Mouse (Mus musculus) mature B cell (primary cell): ENCODE data around the gene Hoxd8.

ENCODE experiments used
- in situ Hi-C: fragments of 300-500 bp; cut with MboI; formaldehyde crosslinking; loops from 2 replicates; pipeline ENCODE4 v1.14.3; 2019

Gene Hoxd8

DNA sequence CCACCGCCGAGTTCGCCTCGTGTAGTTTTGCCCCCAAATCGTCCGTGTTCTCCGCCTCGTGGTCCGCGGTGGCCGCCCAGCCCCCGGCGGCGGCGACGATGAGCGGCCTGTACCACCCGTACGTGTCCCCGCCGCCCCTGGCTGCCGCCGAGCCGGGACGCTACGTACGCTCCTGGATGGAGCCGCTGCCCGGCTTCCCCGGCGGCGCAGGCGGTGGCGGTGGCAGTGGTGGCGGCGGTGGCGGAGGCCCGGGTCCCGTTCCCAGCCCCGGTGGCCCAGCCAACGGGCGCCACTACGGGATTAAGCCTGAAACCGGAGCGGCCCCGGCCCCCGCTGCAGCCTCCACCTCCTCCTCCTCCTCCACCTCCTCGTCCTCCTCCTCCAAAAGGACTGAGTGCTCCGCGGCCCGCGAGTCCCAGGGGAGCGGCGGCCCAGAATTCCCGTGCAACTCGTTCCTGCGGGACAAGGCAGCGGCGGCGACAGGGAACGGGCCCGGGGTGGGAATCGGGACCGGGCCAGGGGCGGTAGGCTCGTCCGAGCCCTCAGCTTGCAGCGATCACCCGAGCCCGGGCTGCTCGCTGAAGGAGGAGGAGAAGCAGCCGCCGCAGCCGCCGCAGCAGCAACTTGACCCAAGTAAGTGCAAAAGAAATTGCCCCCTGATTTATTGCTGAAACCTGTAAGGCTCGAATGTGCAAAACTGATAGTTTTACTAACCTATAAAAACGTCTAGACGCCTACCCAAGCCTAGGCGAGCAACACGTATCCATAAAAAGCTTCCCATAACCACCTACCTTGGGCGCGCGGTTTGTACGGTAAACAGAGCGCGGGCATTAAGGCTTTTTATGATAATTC lies 6.0 kb upstream of the Hoxd8 start:
- in situ Hi-C loops: no loop called here

GRCm38 (mm10) chr2:74699053-74699430 lies 5.4 kb upstream of the Hoxd8 start:
- in situ Hi-C loops: no loop called here

GRCm38 (mm10) chr2:74699664-74700545 lies 4.5 kb upstream of the Hoxd8 start:
- in situ Hi-C loops: loop anchor here (25.0 kb wide), 1 partner anchor 887 kb away; no protein-coding TSS in a partner anchor

DNA sequence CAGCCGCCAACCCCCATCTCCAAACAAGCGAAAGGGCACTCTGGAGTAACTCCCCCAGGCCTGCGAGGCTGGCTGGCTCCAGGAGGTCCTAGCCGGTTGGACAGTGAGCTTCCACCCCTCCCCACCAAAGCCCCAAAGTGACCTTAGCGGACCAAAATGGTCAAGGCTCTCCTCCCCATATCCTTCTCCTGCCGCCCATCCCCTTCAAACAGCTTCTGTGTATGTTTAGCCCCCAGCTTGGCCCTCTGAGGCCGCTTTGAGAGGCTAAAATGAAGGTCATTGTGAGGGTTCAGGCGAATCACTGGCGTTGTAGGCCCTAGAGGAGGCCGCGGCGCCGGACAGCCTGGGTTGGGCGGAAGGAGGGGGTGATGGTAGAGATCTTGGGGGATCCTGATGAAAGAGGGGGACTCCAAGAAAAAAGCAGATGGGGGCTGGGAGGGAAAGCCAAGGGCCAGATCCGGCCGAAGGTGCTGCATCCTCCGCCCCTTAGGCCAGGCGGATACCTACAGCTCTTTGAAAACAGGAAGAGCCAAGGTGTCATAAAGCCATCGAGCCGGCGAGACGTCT lies 3.8 kb upstream of the Hoxd8 start:
- in situ Hi-C loops: loop anchor here (25.0 kb wide), 1 partner anchor 887 kb away; no protein-coding TSS in a partner anchor

DNA sequence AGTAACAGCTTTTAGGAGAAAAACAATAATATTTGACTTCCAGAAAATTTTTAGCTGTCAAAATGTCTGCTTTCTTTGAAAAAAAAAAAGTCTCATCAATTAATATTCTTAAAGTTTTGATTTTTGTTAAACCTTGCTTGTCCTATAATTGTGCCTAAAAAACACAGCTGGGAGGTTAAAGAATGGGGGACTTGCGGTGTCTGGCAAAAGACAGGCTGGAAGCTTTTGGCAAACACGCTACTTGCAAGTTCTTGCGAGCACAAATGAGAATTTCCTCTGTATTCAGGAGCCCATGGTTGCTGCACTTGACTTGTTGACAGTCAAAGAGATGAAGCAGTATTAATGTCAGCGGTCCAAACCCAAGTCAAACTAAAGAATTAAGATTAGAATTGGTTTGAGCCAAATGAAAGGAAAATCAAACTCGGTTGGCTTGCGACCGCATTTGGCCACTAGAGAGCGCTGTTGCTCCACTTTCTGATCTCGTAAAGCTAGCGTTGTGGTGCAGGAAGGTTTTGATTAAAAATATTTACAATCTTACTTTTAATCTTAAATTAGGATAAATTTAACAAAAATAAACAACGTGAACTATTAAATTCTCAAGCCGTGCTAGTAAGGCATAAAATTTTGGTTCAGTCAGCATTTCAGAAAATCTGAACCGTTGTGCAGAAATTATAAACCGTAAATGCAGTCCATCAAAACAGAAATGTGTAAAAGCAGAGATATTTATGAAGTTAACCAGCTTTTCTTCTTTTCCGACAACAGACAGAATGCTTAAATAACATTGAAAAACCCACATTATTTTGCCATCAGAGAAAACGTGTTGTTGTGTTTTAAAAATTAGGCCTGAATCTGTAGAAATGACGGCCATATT lies 2.2 kb upstream of the Hoxd8 start:
- in situ Hi-C loops: loop anchor here (25.0 kb wide), 1 partner anchor 885 kb away; no protein-coding TSS in a partner anchor

DNA sequence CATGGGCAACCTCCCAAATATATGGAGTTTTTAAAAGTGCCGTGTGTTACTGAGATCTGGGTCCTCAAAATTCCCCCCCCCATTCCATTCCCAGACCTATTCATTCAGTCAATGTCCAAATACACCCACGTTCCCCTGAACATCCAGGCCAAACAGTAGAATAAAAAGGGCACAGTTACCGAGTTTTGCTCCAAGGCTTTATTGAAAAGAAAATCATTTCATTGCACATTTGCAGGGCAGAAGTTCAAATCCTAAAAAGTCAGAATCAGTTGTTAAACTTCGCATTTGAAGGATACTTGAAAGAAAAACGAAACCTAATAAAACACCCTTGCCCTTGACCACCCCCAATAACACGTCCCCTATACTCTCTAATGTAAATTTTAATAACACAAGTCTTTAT lies 1.6 kb upstream of the Hoxd8 start:
- in situ Hi-C loops: loop anchor here (25.0 kb wide), 1 partner anchor 884 kb away; no protein-coding TSS in a partner anchor

DNA sequence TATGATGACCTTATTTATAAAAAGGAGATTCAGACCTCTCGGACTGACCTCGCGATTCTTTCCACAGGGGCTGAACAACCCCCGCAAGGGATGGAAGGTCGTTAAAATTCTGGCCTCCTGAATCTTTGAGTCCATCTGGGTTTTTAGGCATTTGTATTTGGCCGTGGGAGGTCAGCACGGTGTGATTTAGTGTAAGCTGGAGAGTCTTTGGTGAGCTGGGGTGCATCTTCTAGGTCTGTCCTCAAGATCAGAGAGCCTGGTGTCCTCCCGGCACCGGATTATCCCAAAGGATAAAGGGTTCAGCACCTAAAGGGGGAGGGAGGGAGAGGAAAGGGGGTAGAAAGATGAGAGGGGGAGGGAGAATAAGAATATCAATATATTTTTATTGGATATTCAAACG lies 1.1 kb upstream of the Hoxd8 start:
- in situ Hi-C loops: loop anchor here (25.0 kb wide), 1 partner anchor 884 kb away; no protein-coding TSS in a partner anchor

GRCm38 (mm10) chr2:74703720-74704392 lies 559 bp upstream of the Hoxd8 start:
- in situ Hi-C loops: loop anchor here (25.0 kb wide), 1 partner anchor 883 kb away; no protein-coding TSS in a partner anchor

DNA sequence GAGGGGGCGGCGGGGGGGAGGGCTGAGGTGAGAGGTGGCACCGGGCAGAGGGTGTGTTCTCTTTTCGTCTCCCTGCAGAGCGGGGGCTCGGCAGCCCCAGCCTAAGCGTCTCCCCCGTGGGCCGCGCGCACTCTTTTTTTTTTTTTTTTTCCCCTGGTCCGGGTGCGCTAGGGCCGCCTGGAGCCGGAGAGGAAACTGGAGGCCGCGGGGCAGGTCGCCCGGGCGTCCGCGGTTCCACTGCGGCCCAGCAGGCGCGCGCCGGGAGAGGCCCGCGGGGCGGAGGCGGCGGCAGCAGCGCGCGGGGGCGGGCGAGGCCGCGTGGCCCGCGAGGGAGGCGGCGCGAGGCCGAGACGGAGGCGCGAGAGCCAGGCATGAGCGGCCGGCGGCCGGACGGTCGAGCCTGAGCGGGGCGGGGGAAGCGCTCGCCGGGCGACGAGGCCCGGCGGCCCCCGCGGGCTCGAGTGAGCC lies 618 bp downstream of the Hoxd8 start:
- in situ Hi-C loops: loop anchor here (25.0 kb wide), 1 partner anchor 882 kb away; no protein-coding TSS in a partner anchor

DNA sequence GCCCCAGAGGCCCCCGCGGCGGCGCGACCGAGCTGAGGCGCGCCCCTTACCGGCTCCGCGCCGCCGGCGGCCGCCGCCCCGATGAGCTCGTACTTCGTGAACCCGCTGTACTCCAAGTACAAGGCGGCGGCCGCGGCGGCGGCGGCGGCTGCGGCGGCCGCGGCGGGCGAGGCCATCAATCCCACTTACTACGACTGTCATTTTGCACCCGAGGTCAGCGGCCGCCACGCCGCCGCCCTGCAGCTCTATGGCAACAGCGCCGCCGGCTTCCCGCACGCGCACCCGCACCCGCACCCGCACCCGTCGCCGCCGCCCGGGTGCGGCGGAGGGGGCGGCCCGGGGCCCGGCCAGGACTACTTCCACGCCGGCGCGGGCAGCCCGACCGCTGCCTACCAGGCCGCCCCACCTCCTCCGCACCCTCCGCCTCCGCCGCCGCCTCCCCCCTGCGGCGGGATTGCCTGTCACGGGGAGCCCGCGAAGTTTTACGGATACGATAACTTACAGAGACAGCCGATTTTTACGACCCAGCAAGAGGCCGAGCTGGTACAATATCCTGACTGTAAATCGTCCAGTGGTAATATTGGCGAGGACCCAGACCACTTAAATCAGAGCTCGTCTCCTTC lies 1.2 kb downstream of the Hoxd8 start:
- in situ Hi-C loops: loop anchor here (25.0 kb wide), 1 partner anchor 882 kb away; no protein-coding TSS in a partner anchor

DNA sequence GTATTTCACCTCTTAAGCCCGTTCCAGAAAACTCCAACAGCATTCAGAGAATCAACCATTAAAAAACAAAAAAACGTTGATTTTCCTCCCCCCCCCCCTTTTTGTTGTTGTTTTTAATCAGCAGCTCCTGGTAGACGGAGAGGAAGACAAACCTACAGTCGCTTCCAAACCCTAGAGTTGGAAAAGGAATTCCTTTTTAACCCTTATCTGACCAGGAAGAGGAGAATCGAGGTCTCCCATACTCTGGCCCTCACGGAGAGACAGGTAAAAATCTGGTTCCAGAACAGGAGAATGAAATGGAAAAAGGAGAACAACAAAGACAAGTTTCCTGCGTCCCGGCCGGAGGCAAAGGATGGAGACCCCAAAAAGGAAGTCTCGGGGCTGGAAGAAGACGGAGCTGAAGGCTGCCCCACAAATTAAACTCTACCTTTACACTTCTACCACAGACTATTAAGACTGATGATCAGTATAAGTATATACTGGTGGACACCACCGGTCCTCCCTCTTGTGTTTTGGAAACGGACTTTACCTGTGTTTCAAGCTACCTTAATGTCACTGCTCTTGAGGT lies 2.1 kb downstream of the Hoxd8 start:
- in situ Hi-C loops: loop anchor here (25.0 kb wide), 1 partner anchor 881 kb away; no protein-coding TSS in a partner anchor

- in situ Hi-C loops: loop anchor here (25.0 kb wide), 1 partner anchor 880 kb away; no protein-coding TSS in a partner anchor
Observed at GRCm38 (mm10) chr2:74707599-74707998, 3.2 kb downstream of the Hoxd8 start.

DNA sequence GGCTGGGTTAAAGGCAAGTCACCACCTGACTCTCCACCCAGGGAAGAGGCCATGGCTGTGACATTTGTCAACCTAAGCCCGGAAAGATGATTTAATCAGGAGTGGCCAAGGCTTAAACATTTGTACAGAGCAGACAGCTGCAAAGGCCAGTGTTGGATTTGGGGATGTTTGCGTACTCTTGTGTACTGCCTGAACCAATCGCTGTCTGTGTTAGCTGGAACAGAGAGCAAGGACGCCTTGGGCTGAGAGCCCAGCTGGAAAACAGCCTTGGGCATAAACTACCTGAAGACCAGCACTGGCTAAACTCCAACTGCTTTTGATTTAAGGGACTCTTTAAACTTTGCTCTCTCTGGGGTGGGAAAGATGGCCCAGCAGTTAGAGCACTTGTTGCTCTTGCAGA lies 4.3 kb downstream of the Hoxd8 start:
- in situ Hi-C loops: loop anchor here (25.0 kb wide), 1 partner anchor 879 kb away; no protein-coding TSS in a partner anchor

GRCm38 (mm10) chr2:74709465-74710419 lies 5.3 kb downstream of the Hoxd8 start:
- in situ Hi-C loops: loop anchor here (25.0 kb wide), 1 partner anchor 878 kb away; no protein-coding TSS in a partner anchor

DNA sequence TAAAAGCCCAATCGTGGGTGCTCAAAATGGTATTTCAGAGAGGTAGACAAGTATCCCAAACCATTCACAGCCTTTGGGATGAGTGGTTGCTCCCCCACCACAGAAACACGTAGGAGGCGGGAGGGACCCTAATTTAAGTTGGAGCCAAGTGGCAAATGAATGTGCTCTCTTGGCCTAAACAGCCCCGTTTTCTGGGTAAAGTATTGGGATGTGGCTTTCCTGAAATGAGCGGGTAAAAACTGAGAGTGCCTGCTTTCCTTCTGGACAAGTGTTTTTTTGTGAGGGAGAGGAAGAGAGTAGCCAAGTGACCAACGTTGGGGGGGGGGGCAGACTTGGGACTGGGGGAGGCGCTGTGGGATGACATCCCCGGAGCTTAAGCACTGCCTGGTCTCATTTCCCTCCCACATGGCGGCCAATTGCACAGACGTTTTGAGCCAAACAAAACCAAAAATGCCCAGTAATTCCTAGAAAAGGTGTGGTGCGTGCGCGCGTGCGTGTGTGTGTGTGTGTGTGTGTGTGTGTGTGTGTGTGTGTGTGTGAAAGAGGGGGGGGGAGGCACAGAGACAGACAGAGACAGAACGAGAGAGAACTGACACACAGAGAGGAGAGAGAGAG lies 6.6 kb downstream of the Hoxd8 start:
- in situ Hi-C loops: loop anchor here (25.0 kb wide), 1 partner anchor 876 kb away; no protein-coding TSS in a partner anchor

- in situ Hi-C loops: loop anchor here (25.0 kb wide), 1 partner anchor 875 kb away; no protein-coding TSS in a partner anchor
Observed at GRCm38 (mm10) chr2:74711721-74712621, 7.6 kb downstream of the Hoxd8 start, which contains the start of the genes Hoxd3 and Hoxd4. Gene Hoxd3 (plus strand): TSS chr2:74711927. Gene Hoxd4 (plus strand): TSS chr2:74711929.
